Mouse (Mus musculus) liver, embryonic 11.5 days (tissue): ENCODE results near the gene Dupd1. TPM values are rescaled to one million over a fixed set of nuclear protein-coding genes. Genes with fewer than 3 reads are reported as not detected.

Experiments used
- ATAC-seq: fragments of 200-750 bp; cut with Nextera tagmentation; replicated peaks from 2 replicates; pipeline ENCODE4 v1.8.0; 2017; ENCODE audit warnings: moderate number of reproducible peaks, mild to moderate bottlenecking, moderate TSS enrichment, moderate library complexity; ENCODE audit not compliant: low FRiP score
- DNase-seq: peaks from one replicate; pipeline ENCODE4 v3.0.0-alpha.2; 2017; ENCODE audit warnings: low spot score
- H3K27ac ChIP-seq: fragments of 300-500 bp; sonication (generic); 2 replicates; pipeline ENCODE4 v1.5.1; 2014; ENCODE audit warnings: mild to moderate bottlenecking, low read depth, low read length, control low read depth
- H3K27me3 ChIP-seq: fragments of 300-500 bp; sonication (generic); replicated peaks from 2 replicates; pipeline ENCODE4 v1.6.1; 2014; ENCODE audit warnings: low read length, mixed read lengths; ENCODE audit not compliant: control insufficient read depth, insufficient read depth
- H3K36me3 ChIP-seq: fragments of 300-500 bp; sonication (generic); 2 replicates; pipeline ENCODE4 v1.6.1; 2014; ENCODE audit warnings: mild to moderate bottlenecking, low read length, moderate library complexity, mixed read lengths; ENCODE audit not compliant: control insufficient read depth, insufficient read depth
- H3K4me1 ChIP-seq: fragments of 300-500 bp; sonication (generic); replicated peaks from 2 replicates; pipeline ENCODE4 v1.6.1; 2014; ENCODE audit warnings: low read length, mixed read lengths; ENCODE audit not compliant: control insufficient read depth, insufficient read depth
- H3K4me2 ChIP-seq: fragments of 300-500 bp; sonication (generic); 2 replicates; pipeline ENCODE4 v1.6.1; 2014; ENCODE audit warnings: mild to moderate bottlenecking, control low read depth, moderate library complexity
- H3K4me3 ChIP-seq: fragments of 300-500 bp; sonication (generic); 2 replicates; pipeline ENCODE4 v1.5.1; 2014; ENCODE audit warnings: low read depth, low read length, control low read depth
- H3K9ac ChIP-seq: fragments of 300-500 bp; sonication (generic); 2 replicates; pipeline ENCODE4 v1.6.1; 2014; ENCODE audit warnings: low read depth, low read length, control low read depth
- H3K9me3 ChIP-seq: fragments of 300-500 bp; sonication (generic); 2 replicates; pipeline ENCODE4 v1.6.1; 2016; ENCODE audit warnings: low read length, inconsistent platforms, mixed read lengths; ENCODE audit not compliant: control insufficient read depth
- WGBS: fragments of 180-500 bp; shearing (Covaris S2); extraction: QIAGEN DNeasy Blood & Tissue Kit; methylation state at CpG from one replicate; pipeline ENCODE4 v1.1.7; 2014; 5-methylcytosine and 5-hydroxymethylcytosine counted together
- polyA plus RNA-seq: library from polyadenylated mRNA; unstranded; fragments of >200 nt; fragmentation: Nextera tagmentation; extraction: Ambion mirVana; gene quantifications from 2 replicates; pipeline ENCODE4 v1.2.1, GENCODE M21; 2014

Gene Dupd1
- polyA plus RNA-seq, 1 experiment from 2014 or later: 0.15 TPM

DNA sequence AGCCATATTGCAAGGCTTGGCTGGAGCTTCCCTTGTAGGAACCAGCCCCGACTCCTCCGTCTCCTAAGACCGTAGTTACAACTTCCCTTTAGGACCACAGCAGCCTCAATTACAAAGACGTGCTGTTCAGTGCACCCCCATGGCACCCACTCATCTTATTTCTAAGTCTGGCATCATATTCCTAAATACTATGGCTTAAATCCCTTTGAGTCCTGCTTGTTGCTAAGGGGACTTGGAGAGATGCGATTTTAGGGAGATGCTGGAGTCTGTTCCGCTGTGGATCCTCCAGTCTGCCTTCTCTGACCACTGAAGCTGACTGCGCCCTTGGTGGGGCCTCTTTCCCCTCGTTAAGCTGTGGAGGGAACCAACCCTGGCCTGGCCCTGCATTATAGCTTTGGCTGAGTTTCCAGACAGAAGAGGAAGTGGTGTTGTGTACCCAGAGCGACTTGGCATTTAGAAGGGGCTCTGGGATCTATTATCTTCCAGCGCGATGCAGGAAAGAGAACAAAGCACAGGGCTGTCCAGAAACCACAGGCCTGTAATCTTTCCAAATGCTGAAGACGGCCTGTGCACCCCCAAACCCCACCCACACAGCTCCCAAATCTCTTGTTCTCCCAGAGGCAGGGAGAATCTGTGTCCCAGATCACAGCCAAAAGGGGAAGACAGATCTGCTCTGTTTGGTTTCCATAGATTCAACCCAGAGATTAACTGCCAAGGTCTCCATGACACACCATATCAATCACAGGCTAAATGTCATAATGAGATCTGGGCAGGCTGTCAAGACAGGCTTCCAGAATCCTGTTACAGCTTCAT, 7.4 kb downstream of the Dupd1 start:
- H3K27me3 ChIP-seq: no peaks in the 10 kb centered on the region
- no peaks in the 10 kb centered on the region for H3K36me3 ChIP-seq
- no peak overlapping the region for H3K9ac ChIP-seq
- H3K9me3 ChIP-seq: no peaks in the 10 kb centered on the region
- H3K27ac ChIP-seq: peak overlapping the region; percentile 41
- no peak overlapping the region for H3K4me3 ChIP-seq
- no peak overlapping the region for H3K4me2 ChIP-seq
- WGBS: 32% methylated on average over 12 of the region's 12 CpGs
- no peak for DNase-seq
- H3K4me1 ChIP-seq: 0 out of 2 replicates have a peak, but pooled peaks cover 6% of the 10 kb centered on the region
- ATAC-seq: no peak

DNA sequence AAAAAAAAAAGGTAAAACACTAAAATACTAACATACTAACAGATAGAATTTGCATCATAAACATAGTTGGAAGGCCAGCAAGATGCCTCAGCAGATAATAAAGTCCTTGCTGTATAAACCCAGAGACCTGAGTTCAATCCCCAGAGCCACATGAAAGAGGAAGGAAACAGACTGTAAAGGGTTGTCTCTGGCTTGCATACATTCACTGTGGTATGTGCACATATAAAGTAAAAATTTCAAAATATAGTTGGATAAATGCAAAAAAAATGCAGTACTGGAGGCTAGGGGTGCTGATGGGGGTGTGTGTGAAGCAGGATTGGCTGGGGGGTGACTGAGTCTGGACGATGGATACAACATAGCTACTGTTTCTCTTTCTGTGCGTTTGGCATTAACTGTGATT, 8.9 kb downstream of the Dupd1 start:
- no peak overlapping the region for H3K4me3 ChIP-seq
- ATAC-seq (no peak), DNase-seq (no peak)
- H3K27ac ChIP-seq: no peak overlapping the region
- no peaks in the 10 kb centered on the region for H3K36me3 ChIP-seq
- no peak overlapping the region for H3K4me2 ChIP-seq
- H3K27me3 ChIP-seq: no peaks in the 10 kb centered on the region
- H3K9ac ChIP-seq: no peak overlapping the region
- WGBS: 79% methylated on average over 2 of the region's 2 CpGs
- H3K9me3 ChIP-seq: no peaks in the 10 kb centered on the region
- 0 out of 2 replicates have a peak, but pooled peaks cover 6% of the 10 kb centered on the region for H3K4me1 ChIP-seq

DNA sequence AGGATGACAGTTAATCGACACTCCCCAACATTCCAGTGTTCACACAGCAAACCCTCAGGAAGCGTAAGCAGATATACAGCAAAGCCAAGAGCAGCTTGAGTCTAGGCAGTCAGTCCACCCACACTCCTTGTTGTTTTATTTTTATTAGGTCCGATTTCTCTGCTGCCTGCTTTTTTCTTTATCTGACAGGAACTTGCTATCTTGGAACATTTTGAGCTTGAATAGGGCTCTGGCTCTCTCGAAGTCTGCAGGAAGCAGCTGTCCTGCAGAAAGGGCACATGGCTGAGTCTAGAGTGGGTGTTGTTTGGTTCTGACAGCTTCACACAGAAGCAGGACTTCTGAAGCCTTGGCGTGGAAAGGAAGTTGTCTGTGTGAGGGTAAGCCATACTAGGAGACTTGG, 11.1 kb downstream of the Dupd1 start:
- no peak overlapping the region for H3K4me2 ChIP-seq
- no peak for DNase-seq
- H3K36me3 ChIP-seq: no peaks in the 10 kb centered on the region
- no peaks in the 10 kb centered on the region for H3K9me3 ChIP-seq
- no peak overlapping the region for H3K4me3 ChIP-seq
- no peaks in the 10 kb centered on the region for H3K27me3 ChIP-seq
- 0 out of 2 replicates have a peak, but pooled peaks cover 6% of the 10 kb centered on the region for H3K4me1 ChIP-seq
- H3K9ac ChIP-seq: no peak overlapping the region
- ATAC-seq: no peak
- WGBS: 41% methylated on average over 5 of the region's 5 CpGs
- H3K27ac ChIP-seq: no peak overlapping the region

DNA sequence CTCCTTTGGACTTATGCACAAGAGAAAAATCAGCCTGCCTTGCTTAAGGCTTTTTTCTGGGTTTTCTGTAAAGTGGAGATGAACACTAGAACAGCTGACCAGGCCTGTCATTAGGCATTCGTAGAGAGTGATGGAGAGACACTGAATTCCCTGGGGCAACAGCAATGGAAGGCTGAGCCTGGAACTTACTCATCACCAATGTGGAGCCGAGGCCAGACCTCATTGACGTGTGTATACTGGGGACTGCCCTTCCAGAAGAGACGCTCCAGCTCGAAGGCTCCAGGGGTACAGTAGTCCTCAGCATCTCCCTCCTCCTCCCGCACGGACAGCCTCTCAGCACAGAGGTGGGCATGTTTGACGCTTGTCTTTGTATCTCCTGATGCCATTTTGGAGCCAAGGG, 11.7 kb downstream of the Dupd1 start:
- no peak overlapping the region for H3K4me3 ChIP-seq
- 0 out of 2 replicates have a peak, but pooled peaks cover 6% of the 10 kb centered on the region for H3K4me1 ChIP-seq
- no peaks in the 10 kb centered on the region for H3K27me3 ChIP-seq
- ATAC-seq: no peak
- H3K36me3 ChIP-seq: no peaks in the 10 kb centered on the region
- no peaks in the 10 kb centered on the region for H3K9me3 ChIP-seq
- H3K27ac ChIP-seq: no peak overlapping the region
- no peak overlapping the region for H3K4me2 ChIP-seq
- no peak for DNase-seq
- WGBS: 90% methylated on average over 8 of the region's 8 CpGs
- H3K9ac ChIP-seq: no peak overlapping the region

DNA sequence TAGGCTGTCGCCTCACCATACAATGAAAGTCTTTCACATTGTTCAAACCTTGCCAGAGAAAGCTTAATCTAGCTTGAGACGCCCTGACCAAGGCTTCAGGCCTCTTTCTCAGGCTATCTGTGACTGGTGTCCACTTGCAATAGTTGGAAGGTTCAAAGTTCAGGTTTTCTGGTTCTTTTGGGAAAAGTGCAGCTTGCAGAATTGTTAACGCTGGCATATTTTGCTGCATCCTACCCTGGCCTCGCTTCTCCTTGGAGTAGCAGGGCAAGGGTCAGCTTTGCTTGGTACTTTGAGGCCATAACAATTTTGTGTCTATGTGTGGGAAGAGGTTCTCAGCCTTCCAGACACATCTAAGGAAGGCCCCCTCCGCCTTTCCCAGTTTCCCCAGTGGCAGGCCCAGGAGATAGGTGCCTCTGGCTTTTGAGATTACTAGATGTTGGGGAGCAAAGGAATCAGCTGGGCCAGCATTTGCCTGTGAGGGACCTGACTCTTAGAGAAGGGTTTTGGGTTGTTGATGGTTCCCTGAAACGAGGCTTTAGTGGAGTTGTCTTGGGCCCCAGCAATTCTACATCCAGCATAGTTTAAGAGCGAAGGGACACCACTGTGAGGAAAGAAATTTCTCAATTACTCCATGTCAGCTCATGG, 18.1 kb downstream of the Dupd1 start:
- no peak overlapping the region for H3K4me3 ChIP-seq
- WGBS: 73% methylated on average over 7 of the region's 7 CpGs
- no peak for DNase-seq
- H3K9me3 ChIP-seq: no peaks in the 10 kb centered on the region
- no peaks in the 10 kb centered on the region for H3K27me3 ChIP-seq
- no peaks in the 10 kb centered on the region for H3K36me3 ChIP-seq
- H3K27ac ChIP-seq: no peak overlapping the region
- ATAC-seq: no peak
- no peak overlapping the region for H3K4me2 ChIP-seq
- H3K9ac ChIP-seq: no peak overlapping the region
- peaks cover 9% of the 10 kb centered on the region for H3K4me1 ChIP-seq

DNA sequence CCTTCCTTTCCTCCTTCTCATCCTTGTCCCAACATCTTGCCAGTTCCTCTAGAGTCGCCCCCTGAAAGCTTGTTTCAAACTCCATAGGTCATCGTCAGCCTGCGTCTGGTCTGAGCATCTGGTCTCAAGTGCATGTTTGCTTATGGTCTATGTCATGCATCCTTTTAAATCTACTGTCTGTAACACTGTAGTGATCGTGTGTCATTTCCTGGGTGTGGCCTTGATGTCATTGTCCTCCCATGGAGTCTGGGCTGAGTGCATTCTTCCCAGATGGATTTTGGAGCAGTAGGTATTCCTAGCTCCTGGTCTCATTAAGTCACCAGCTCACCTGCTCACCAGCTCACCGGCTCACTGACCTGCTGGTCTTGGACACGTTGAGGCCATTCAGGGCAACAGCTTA, 19.4 kb downstream of the Dupd1 start:
- Histone ChIP-seq H3K9me3 (no peaks in the 10 kb centered on the region), H3K27ac (no peak overlapping the region), H3K27me3 (no peaks in the 10 kb centered on the region), H3K4me3 (no peak overlapping the region), H3K9ac (no peak overlapping the region), H3K36me3 (no peaks in the 10 kb centered on the region), H3K4me2 (no peak overlapping the region), H3K4me1 (peaks cover 9% of the 10 kb centered on the region)
- ATAC-seq (no peak), DNase-seq (no peak)
- WGBS: 72% methylated on average over 6 of the region's 6 CpGs

DNA sequence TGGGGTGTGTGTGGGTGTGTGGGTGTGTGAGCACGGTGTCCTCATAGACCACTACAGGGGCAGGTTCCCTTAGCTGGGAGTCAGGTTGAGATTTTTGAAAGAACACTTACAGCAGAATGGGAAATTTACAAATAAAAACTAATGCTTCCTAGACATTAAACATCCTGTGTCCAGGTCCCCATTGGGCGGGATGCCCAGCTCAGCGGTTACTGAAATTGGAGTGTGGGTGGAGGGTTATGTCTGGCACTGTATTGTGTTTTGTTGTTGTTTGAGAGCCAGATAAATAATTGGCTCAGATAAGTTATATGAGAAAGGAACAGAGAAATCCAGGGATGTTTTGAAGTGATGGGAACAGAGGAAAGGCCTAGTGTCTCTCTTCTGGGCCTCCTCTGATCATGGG, 23.3 kb downstream of the Dupd1 start:
- ATAC-seq: no peak
- WGBS: 79% methylated on average over 3 of the region's 3 CpGs

DNA sequence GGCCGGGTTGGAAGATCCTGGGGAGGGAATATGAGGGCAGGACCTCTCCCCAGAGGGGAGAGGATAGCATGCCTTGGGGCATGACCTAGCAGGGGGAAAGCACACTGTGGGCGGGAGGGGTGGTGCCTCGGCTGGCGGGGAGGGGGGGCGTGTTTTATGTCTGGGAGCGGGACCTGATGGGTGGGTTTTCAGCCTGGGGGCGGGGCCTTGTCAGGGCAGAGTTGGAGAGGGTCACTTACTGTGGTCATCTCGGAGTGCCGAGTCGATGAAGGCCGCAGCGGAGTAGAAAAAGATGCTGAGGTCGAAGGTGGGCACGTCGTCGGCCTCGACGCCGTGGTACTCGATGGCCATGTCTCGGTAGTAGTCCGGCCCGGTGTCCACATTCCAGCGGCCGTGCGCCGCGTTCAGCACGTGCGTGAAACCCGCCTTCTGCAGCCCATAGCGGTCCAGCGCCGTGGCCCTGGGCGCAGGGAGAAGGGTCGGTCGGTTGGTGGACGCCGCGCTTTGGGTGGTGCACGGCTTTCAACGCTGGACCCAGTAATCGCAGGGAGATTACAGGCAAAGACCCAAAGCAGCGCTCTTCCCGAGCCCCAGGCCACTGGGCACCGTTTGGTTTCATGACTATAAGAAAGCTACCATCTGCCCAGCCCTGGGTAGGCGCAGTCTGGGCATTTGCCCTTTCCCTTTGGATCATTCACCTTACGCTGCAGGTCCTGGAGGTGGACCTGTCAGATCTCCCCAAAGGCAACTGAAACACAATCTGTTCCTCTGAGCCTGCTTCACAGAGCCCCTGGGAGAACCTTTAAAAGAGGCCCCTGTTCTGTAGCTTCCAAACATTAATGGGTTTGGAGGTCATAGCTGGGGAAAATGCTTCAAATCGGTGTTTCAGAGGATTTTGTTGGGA, 27.7 kb downstream of the Dupd1 start:
- peak overlapping the region; percentile 9; the same call in 1 of the 2 replicates for H3K9ac ChIP-seq
- peak overlapping the region; percentile 67 for H3K4me2 ChIP-seq
- H3K27me3 ChIP-seq: peaks cover 9% of the 10 kb centered on the region

More for the DNA sequence above, 23.3 kb downstream of the Dupd1 start:
- H3K4me1 ChIP-seq: peaks cover 3% of the 10 kb centered on the region
- H3K4me2 ChIP-seq: no peak overlapping the region
- peaks cover 8% of the 10 kb centered on the region for H3K27me3 ChIP-seq
- no peak overlapping the region for H3K27ac ChIP-seq
- H3K9ac ChIP-seq: no peak overlapping the region
- H3K4me3 ChIP-seq: no peak overlapping the region
- no peaks in the 10 kb centered on the region for H3K36me3 ChIP-seq
- DNase-seq: no peak
- H3K9me3 ChIP-seq: no peaks in the 10 kb centered on the region

More for the DNA sequence above, 27.7 kb downstream of the Dupd1 start:
- Histone ChIP-seq H3K4me3 (peak overlapping the region; percentile 34), H3K9me3 (no peaks in the 10 kb centered on the region), H3K36me3 (no peaks in the 10 kb centered on the region), H3K4me1 (peaks cover 7% of the 10 kb centered on the region), H3K27ac (no peak overlapping the region)
- DNase-seq: peak; percentile 51
- 10% methylated on average over 49 of the region's 49 CpGs for WGBS
- ATAC-seq: no peak; the same call in 1 of the 2 replicates
